Mouse (Mus musculus): ENCODE measurements around the gene Zscan4e. TPM values are rescaled to one million over a fixed set of nuclear protein-coding genes. Genes with fewer than 3 reads are reported as not detected.
"Not testable (repeated sequence)": the region's sequence is repeated elsewhere in the genome, so short reads cannot be mapped to it uniquely, and the experiment has no call there.

Gene Zscan4e
- not detected in 2 replicates for total RNA-seq (2014; rRNA removed)
- polyA plus RNA-seq (2012; rRNA removed) = not detected in 2 replicates

DNA sequence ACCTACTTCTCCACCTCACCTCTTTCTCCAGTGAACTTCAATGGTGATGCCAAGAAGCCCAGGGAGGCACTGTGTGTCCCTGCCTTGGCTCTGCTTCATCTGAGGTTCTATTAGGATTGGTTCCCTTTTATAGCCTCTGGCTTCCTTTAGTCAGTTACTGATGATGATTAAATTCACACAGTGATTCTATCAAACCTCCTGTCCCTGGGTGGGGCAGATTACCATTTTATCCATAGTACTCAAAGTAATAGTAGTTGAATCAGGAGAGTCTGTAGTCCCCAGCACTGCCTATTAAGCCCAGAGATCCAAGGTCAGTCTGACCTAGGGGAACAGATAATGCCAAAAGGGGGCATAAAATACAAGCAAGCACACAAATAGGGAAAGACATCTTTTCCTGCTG is at the start of gene Zscan4e:
Gene Zscan4e, minus strand, starts transcription at position 101 of the 400 bp plus-strand sequence.
- H3K36me3 ChIP-seq (ENCODE audit: control insufficient read depth, insufficient read depth, low read length); H3K79me2 ChIP-seq (ENCODE audit: control insufficient read depth, insufficient read depth, low read length); H3K4me3 ChIP-seq (ENCODE audit: insufficient read depth, low read depth, low read length); DNase-seq (ENCODE audit: extremely low read depth, low read depth, low spot score); H3K27ac ChIP-seq (replicated peaks; ENCODE audit: insufficient read depth, low read depth, low read length); H3K27me3 ChIP-seq (ENCODE audit: control insufficient read depth, insufficient read depth, low read length); H3K9ac ChIP-seq (ENCODE audit: low read depth, low read length); H3K4me1 ChIP-seq (ENCODE audit: control insufficient read depth, insufficient read depth, low read length): not testable (repeated sequence)

Other genes with a start within 250 kb of the Zscan4e start
- gene Zscan4-ps1, start 241.0 kb downstream of the Zscan4e start, total RNA-seq (2014; rRNA removed) = not detected in 2 replicates
- gene Zscan4-ps1, start 241.0 kb downstream of the Zscan4e start, polyA plus RNA-seq (2012; rRNA removed) = not detected in 2 replicates
- not detected in 2 replicates for gene Zscan4d, start 144.5 kb downstream of the Zscan4e start, total RNA-seq (2014; rRNA removed)
- gene Zscan4d, start 144.5 kb downstream of the Zscan4e start, polyA plus RNA-seq (2012; rRNA removed) = not detected in 2 replicates
- not detected in 2 replicates for gene Zscan4f, start 87.2 kb upstream of the Zscan4e start, total RNA-seq (2014; rRNA removed)
- gene Zscan4f, start 87.2 kb upstream of the Zscan4e start, polyA plus RNA-seq (2012; rRNA removed) = not detected in 2 replicates
- not detected in 2 replicates for gene Zscan4-ps2, start 203.6 kb upstream of the Zscan4e start, total RNA-seq (2014; rRNA removed)
- gene Zscan4-ps2, start 203.6 kb upstream of the Zscan4e start, polyA plus RNA-seq (2012; rRNA removed) = not detected in 2 replicates

Measured in liver, adult 2 months (tissue).